Mouse (Mus musculus) frontal cortex, postnatal 14 days (tissue): ENCODE measurements at regions not wholly inside any gene's neighbourhood (a gene's known extent, or its start where the extent isn't known, plus 50 kb on each side); places are given as distances from the start of the nearest gene placed in this dataset.

Experiments used
- DNase-seq, 2 experiments: peaks; one replicate each; pipeline ENCODE4 v3.0.0; 2022; ENCODE audit warnings: low spot score in 2 of 2

DNA sequence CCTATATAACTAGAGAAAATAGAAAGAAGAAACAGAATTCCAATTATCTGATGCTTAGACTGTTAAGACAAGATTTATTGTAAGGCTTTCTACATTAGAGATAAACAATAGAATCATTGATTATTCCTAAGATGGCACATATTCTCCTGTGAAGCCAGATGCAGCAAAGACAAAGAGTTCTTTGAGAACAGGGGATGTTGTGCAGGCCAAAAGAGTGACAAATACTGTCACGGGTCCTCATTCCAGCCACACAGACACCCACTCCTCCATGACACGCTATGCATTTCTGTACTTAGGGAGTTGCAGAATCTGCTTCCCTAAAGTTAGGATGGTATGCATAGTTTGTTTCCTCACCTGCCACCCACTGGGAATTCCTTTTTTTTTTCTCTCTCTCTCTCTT, 245.2 kb downstream of the Sv2b start:
- DNase-seq: no peak

DNA sequence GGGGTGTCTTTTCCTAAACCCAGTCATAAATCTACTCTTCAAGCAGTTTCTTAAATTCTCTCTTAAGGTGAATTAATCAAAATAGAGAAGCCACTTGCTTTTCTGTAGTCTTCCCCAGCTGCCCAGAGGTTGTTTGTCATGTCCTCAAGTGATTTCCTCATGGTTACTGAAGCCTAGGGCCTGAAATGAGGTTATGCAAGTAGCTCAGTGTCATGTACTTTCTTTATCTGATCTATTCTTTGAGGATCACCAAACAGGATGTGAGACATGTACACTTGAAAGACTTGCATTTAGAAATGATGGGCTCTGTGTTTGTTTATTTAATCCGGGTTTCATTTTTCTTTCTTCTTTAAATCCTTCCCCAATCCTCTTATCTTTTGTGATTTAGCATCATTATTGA, 258.8 kb downstream of the Sv2b start:
- DNase-seq: no peak

DNA sequence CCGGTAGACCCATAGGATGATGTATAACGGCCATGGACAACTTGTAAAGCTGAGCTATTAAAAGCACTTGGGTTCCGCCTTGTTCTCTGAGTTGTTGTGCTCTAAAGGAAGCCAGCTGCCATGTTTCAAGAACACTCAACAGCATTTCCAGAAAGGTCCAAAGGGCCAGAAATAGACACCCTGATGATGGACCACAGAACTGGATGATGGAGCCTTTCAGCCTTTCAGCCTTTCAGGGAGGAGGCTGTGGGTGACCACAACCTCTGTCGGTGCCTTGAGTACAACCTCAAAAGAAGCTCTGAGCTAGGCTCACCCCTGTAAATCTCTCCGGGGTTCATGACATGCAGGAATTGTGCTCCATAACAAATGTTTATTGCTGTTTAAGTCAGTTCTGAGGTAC, 259.3 kb downstream of the Sv2b start:
- no peak for DNase-seq

DNA sequence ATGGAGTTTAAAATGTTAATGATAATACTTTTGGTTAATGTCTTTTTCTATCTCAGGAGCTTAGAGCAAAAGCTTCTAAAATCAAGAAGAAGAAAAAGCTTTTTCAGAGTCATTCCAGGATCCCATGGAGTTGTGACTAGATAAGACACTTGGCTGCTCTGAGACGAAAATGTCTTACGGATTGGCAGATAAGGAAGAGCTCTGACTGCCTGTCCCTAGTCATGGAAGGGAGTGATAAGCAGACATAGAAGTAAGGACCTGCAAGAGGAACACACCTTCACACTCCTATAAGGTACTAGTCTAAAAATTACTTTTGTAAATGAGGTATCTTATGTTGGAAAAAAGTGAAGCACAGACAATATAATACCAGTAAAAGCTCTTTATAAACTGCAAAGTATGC, 260.2 kb downstream of the Sv2b start:
- no peak for DNase-seq

DNA sequence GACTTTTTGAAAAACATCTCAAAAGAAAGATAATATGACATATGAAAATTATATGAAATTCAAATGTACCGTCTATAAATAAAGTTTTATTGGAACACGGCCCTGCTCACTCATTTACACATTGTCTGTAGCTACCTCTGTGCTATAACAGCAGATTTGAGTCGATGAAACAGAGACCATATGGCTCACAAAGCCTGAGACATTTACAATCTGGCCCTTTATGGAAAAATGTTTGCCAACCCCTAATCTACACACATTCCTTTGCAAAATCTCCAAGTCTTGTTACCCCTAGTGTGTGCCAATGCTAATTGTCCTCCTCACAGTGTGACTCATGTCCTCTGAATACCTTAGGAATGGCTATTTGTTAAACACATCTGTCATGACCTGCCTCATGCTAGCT, 261.2 kb downstream of the Sv2b start:
- no peak for DNase-seq

DNA sequence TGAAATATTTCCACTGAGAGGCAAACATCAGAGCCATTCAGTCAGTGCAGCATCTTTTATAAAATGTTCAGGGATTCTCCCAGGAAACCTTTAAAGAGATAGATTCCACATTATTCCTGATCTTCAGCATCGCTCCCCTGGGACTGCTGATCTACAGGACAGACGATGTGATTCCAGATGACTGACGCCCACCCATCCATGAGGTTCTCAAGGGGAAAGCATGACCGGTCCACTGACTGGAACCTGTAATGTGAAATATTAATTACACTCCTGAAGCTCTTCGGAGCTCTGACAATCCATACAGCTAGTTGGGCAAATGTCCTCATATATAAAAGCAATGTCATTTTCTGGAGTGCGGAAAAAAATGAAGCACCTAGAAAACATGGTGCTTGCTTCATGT, 268.2 kb downstream of the Sv2b start:
- DNase-seq: no peak

DNA sequence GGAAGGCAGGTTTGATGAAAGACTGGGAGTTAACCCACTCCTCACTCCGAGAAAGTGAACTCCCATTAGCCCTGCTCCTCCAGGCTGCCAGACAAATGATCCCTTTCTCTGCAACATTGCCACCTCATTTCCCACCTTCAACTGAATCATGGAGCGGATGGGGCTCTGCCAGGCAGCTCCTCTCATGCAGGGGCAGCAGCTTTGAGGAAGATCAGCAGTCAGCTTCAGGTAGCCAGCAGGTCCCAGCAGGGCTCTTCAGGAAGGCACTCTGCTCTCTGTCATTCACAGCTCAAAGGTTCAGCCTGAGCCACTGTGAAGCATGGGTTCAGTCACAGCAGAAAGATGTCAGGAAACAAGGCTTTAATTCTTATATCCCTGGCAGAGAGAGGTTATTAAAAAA, 282.9 kb downstream of the Sv2b start:
- DNase-seq: no peak

DNA sequence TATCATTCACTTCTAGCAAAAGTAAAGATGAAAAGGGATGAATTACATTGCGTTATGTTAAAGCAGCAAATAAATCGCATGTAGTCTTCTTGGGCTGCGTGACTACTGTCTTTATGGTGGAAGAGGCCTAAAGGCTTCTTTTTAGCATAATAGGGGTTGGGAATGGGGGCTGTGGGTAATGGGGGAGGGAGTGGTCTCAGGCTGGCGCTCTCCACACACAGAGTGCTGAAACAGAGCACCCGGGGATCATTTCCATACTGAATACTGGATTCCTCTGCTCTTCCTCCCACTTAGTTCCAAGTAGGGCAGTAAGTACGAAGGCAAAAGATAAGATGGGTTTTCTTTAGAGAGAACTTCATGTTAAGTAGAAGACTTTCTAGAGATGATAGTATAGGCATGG, 287.1 kb downstream of the Sv2b start:
- no peak for DNase-seq

DNA sequence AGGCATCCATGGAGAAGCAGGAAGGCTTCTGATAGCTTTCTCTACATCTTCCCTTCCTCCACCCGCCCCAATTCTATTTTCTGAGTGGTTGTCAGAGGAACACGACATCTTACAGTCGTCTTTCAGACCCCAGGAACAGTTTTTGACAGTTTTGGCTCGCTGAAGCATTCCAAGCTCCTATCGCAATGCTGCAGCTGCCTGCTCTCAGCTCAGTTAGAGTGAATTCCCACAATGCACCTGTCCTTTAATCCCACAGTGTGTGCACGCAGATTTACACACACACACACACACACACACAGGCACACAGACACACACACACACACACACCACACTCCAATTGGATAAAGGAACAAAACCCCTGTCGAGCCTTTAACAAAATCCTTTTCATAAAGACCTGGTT, 290.4 kb downstream of the Sv2b start:
- no peak for DNase-seq

DNA sequence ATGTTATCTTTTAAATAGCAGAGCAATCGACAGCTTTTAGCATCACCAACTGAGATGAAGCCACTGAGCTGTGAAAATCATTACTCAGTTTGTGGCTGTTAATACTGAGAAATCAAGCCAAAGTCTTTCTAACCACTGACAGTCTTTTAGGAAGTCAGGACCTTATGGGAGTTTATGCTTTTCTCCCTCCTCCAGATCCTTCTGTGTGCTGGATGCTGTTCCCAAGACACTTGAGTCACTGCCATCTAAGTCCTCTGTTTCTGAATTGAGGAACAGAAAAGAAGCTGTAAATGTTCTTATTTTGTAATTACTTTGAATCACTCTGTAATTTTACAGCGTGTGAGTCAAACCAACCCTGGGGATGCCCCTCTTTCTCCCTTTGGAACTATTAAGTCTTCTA, 300.6 kb downstream of the Sv2b start:
- DNase-seq: no peak

DNA sequence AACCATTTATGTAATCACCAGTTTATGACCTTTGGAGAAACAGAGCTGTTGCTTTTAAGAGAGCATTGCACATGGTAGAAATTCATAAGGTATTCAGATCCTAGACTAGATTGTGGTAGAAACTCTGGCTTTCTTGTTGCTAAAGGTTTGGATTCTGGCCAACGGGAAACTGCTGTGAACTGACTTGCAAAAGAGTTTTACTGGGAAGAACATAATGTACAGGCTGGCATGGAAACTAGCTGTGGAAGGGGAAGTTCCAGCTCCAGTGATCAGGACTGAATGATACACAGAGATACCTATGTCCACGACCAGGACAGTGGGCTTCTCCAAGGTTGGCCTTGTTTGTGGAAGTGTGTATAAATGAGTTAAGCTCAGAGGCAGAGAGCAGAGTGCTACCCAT, 318.9 kb downstream of the Sv2b start:
- no peak for DNase-seq

DNA sequence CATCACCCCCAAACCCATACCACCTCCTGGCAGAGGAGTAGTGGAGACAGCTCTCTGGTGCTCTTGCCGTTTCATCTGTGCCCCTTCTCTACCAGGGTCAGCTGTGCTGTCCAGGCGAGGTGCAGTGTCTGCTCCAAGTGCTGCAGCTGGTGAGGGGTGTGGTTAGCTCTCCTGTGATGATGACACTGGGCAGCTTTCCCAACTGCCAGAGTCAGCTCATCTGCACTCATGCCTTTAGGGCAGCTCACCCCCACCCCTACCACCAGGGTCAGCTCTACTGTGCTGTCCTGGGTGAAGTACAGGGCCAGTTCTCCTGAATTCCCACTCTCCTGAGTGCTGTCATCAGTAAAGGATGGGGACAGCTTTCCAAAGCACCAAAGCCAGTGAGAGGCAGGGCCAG, 329.6 kb downstream of the Sv2b start:
- DNase-seq: no peak

DNA sequence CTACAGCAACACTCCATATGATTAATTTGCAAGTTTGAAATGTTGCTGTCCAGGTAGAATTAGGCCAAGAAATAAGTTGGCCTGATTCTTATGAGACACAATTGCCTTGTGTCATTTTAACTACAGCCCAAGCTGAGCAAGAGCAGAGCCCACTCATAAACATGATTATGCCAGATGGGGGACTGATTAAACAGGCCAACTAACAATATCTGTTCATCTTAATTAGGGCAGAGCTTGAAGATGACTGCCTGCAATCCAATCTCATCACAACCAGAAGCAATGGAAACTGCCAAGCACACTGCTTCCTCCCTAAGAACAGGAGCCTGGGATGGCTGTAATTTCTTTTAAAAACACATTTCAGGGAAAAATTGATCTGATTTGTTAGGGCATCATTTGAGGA, 333.1 kb downstream of the Sv2b start:
- DNase-seq: no peak

DNA sequence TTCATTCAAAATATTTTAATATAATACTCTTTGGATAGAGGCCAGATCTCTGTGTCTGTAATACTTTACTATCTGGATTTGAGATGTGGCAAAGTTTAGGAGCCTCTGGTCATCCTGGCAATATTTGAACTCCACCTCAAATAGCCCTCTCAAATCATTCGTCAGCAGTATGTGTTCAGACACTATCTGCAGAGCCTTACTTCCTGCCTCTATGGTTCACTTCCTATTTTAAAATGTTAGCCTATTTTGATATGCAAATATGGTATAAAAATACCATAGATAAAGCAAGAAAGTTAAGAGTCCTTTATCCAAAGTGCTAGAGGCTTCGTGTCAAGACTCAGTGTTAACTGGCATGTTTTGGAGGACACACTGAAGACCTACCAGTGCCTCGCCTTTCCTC, 334.6 kb downstream of the Sv2b start:
- DNase-seq: no peak

DNA sequence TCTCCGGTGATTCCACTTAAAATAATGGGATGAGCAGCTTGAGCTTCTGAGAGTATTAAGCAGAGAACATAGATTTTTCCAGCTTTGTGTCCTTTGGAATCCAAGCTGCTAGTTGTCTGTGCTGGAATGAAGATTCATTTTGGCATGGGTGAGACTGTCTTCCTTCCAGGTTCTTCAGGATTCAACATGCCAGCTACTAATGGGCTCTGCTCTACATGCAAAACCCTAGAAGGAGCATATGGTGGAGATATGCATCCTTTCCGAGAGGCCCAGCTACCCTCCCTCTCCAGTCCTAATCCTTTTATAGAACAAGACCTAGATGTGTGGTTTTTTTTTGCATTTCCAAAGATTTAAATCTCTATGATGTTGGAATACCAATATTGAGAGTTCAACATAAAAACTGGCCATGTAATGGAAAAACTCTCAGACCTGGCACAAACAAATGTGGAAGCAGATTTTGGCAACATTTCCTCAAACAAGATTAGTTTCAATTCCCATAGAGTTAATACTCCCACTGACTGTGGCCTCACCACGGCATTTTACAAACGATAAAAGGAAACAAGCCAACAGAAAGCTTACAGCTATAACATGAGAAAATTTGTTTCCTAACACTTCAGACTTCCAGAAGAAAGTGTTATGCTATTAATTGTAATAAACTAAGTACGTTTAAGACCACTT, 364.5 kb downstream of the Sv2b start:
- DNase-seq: no peak

DNA sequence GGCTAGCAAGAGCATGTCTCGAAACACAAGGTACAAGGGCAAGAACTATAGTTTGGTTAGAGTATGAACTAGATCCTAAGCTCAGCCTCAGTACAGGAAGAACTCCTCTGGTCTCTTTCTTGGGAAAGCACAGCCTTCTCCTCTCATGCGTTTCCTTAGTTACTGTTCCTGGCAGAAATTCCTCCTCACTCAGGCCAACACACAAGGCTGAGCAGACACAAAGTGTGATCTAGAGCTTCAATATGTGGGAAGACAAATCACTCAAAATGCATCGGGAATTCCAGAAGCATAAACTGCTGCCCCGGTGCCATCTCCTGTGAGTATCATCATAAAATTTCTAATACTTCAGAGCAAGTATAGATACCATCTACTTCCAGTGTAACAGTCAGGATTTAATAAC, 366.1 kb downstream of the Sv2b start:
- DNase-seq: peak; percentile 17 to 20

DNA sequence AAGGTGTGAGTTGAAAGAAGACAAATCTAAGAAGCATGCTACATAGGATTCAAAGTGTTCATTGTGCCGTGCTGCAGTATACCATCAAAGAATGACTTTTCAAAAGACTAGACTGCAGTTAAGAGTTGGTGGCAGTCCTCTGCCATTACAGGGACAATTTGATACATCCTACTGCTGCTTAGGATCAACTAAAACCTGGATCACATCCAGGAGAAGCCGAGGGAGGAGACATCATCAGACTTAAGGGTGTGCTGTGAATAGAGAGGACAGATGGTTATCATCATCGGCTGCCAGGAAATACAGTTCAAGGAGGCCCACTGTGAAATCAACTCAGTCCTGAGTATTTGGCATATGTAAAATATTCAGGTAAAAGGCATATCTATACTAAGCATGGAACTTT, 366.9 kb downstream of the Sv2b start:
- DNase-seq: no peak

DNA sequence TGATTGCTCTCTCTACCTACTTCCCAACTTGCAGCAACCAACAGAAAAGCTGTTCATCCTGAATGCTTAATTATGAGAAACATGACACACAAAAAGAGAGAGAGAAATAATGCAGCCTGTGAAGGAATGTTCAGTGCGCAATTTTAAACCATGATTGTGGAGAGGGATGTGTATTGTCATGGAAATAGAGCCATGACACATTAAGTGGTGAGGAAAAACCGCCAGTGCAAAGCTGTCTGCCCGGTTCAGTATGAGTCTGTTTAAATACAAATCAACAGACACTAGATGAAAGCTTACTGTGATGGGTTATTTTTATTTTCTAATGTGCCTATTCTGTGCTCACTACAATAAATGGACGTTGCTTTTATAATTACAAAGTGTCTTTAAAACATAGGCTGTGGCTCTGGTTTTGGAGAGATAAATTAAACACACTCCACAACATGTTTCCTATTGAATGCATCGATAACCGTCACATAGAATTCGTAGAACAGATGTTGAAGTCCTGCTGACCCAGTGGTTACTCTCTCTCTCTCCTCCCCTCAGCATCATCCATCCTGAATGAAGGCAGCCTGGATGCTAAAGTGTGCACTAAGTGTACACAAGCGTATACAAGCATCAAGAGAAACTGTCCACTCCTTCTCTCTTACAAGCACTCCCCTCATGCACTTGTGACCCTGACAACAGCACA, 374.7 kb upstream of the Slco3a1 start:
- DNase-seq: no peak

DNA sequence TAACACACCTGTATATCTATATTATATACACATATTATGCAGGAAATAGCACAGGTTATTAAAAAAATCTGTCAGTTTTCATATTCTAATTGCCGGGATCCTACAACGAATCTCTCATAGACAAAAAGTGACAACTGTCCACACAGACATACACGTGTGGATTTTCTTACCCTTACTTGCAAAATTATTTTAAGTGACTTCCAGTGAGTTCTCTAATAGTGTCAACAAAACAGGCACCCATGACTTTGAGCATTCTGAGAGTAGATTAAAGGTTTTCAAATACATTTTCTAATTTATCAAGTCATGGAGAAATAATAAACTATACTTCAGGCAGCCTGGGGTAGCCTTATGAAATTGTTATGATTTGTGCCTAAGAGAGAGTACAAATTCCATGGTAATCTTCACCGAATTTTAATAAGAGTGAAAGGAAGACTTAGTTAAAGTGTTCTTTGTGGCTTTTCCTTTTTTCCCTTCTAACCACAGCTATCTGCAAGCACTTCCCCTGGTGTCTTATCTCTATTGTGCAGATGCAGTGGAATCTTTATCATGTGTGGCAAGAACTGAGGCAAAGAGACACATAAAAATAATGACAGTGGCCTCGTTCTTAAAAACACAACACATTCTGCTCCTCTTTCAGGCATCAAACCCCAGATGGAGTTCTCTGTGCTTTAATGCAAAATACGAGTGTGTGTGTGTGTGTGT, 373.8 kb upstream of the Slco3a1 start:
- no peak for DNase-seq

DNA sequence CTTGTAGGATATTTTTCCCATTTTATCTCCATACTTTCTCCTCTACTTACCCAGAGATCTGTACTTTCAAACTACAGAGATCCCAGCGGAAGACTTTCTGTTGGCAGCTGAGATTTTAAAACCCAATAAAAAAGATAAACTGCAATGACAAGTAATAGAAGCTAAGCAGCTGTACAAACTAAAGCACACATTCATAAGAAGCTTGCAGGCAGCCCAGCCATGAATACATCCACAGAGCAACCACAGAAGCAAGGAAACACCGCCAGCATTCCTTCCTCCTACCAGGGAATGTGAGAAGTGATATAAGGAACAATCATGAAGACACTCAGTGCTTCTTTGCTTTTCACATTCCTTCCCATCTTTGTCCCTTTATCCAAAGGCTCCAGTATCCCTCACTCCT, 372.1 kb upstream of the Slco3a1 start:
- no peak for DNase-seq

DNA sequence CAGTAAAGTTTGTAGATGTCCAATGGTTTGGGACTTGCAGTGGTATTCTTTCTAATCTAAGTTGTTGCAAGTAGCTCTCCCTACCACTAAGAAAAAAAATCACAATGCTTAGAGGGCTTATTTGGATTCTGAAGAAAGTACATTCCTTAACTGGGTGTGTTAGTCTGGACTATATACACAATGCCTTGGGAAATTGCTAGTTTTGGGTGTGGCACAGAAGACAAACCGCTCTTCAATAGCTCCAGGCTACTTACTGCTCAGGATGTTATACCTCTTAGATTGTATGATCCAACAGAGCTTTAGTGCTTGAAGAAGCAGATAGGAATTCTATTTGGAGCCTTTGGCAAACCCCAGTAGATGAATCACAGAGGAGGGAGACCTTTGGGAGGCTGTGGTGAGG, 369.6 kb upstream of the Slco3a1 start:
- DNase-seq: no peak

DNA sequence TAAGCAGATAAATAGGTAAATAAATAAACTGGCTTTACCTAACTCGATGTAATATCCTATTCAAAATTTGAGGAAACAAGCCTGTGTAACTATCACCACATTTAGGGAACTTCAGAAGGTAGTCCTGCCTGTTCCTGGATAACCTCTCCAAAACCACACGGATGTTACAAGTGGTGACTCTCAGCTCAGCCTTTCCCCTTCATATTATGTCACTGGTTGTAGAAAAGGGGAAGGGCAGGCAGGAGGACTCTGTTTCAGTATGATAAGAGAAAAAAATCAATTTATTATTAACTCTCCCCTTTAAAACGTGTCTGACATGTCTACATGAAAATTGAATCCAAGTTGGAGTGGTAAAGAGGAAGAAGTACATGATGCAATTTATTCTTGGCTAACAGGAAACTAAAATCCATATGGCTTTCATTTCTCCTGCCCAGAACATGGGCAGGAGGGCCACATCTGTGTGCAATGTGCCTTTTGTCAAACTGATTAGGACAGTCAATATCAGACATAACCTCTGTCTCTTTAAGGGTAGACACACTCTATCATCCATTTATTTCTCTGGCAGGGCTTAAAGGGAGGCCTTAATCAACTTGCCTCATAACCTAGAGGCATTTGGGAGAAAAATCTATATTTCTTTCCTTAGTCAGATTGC, 353.9 kb upstream of the Slco3a1 start:
- DNase-seq: no peak

DNA sequence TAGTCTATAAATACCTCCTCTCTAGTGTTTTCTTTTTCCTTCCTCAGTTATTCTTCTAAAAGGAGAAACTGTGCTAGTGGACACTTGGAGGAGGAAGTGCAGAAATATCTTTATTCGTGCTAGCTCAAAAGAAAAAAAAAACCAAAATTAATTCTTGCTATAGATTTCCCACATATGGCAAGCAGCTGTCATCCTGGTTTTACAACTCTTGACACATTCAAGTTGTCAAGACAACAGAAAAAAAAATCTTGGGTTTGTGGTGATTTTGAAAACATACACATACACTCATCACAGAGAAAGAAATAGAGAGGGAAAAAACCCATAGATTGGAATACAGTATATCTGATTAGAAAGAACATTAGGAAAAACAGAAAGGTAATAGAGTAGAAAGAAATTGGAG, 352.8 kb upstream of the Slco3a1 start:
- DNase-seq: no peak
